In genomic region chr10:122055826-122056225, GRCm38 (mm10) we compare ENCODE assay signal across 22 mouse cellular contexts. TPM values are rescaled to one million over a fixed set of nuclear protein-coding genes. Genes with fewer than 3 reads are reported as not detected.
A peak's percentile ranks its signal among the peaks of the same experiment; 100 is the strongest.
DNase-seq lines count a peak whose midpoint lies in the region; ATAC-seq lines count a peak whose summit lies in the region.
"Had no signal": no experiment of that assay in that cellular context is flagged by ENCODE, and none has a peak within 500 bp of the region (broad histone marks: within the 10 kb centered on the region; RNA-seq: fewer than 3 reads in every experiment).

No protein-coding gene starts in this region.

- intact Hi-C loops in heart, postnatal 25 days (cut with DNase I), result no loop called here

- no peak overlapping the region for H3K4me2 ChIP-seq in midbrain, embryonic 11.5 days

- 90% methylated on average over 6 of the region's 6 CpGs for whole genome bisulfite sequencing in heart, embryonic 10.5 days
- WGBS in midbrain, embryonic 11.5 days, result 82% methylated on average over 6 of the region's 6 CpGs
- 86% methylated on average over 6 of the region's 6 CpGs for WGBS in midbrain, embryonic 10.5 days

- no peaks in the 10 kb centered on the region for H3K4me1 ChIP-seq in heart, embryonic 10.5 days
- no peaks in the 10 kb centered on the region for H3K4me1 ChIP-seq in midbrain, embryonic 11.5 days (ENCODE audit: control insufficient read depth, insufficient read depth, low read length)
- H3K4me1 ChIP-seq in midbrain, embryonic 10.5 days, result no peaks in the 10 kb centered on the region

- no peaks in the 10 kb centered on the region for H3K9me3 ChIP-seq in heart, embryonic 10.5 days
- no peaks in the 10 kb centered on the region for H3K9me3 ChIP-seq in midbrain, embryonic 11.5 days (ENCODE audit: control insufficient read depth, low read length)
- no peaks in the 10 kb centered on the region for H3K9me3 ChIP-seq in midbrain, embryonic 10.5 days (replicated peaks)

- no peak overlapping the region for H3K4me3 ChIP-seq in heart, embryonic 10.5 days
- H3K4me3 ChIP-seq in midbrain, embryonic 11.5 days (ENCODE audit: low read depth, low read length), result no peak overlapping the region
- H3K4me3 ChIP-seq in midbrain, embryonic 10.5 days, result no peak overlapping the region

- H3K9ac ChIP-seq in midbrain, embryonic 11.5 days (ENCODE audit: low read length), result no peak overlapping the region

- H3K36me3 ChIP-seq in heart, embryonic 10.5 days, result no peaks in the 10 kb centered on the region
- no peaks in the 10 kb centered on the region for H3K36me3 ChIP-seq in midbrain, embryonic 11.5 days (ENCODE audit: control insufficient read depth, insufficient read depth, low read length)
- H3K36me3 ChIP-seq in midbrain, embryonic 10.5 days, result no peaks in the 10 kb centered on the region
- H3K36me3 ChIP-seq: G1E had no signal

- no peak overlapping the region for H3K27ac ChIP-seq in heart, embryonic 10.5 days
- H3K27ac ChIP-seq in midbrain, embryonic 11.5 days (ENCODE audit: low read depth, low read length), result no peak overlapping the region
- no peak overlapping the region for H3K27ac ChIP-seq in midbrain, embryonic 10.5 days (replicated peaks)

- ATAC-seq in midbrain, embryonic 11.5 days (ENCODE audit: low FRiP score), result no peak
- ATAC-seq: activated CD4-positive, CD25-positive, alpha-beta regulatory T cell, adult 4 months; CD4-positive, CD25-positive, alpha-beta regulatory T cell, adult 4 months; Patski had no signal

- DNase-seq in heart, adult 11 months, result peak; percentile 58
- no peak for DNase-seq in heart, postnatal 25 days (ENCODE audit: low spot score)
- DNase-seq in heart, embryonic 10.5 days (ENCODE audit: low spot score), result peak; percentile 54
- no peak for DNase-seq in heart, postnatal 4 days
- peak; percentile 54 for DNase-seq in midbrain, embryonic 11.5 days (ENCODE audit: low spot score, missing footprints)
- DNase-seq in midbrain, embryonic 10.5 days (ENCODE audit: low spot score), result no peak
- DNase-seq: adrenal gland, adult 2 months; adrenal gland, adult 8-10 months; adrenal gland, postnatal 10 days; adrenal gland, postnatal 14 days; adrenal gland, postnatal 25 days; adrenal gland, postnatal 36 days; B cell, adult 2 months; cerebellum, adult 11 months; cerebellum, adult 11-12 months; cerebellum, adult 18-20 months had no signal

- H3K27me3 ChIP-seq in heart, embryonic 10.5 days (ENCODE audit: insufficient read depth, poor library complexity, severe bottlenecking), result no peaks in the 10 kb centered on the region
- no peaks in the 10 kb centered on the region for H3K27me3 ChIP-seq in midbrain, embryonic 11.5 days (ENCODE audit: control insufficient read depth, insufficient read depth, low read length)
- no peaks in the 10 kb centered on the region for H3K27me3 ChIP-seq in midbrain, embryonic 10.5 days (ENCODE audit: low read depth, poor library complexity, severe bottlenecking)
- H3K27me3 ChIP-seq: CH12.LX, Patski had no signal

RNA-seq across cellular contexts. Expression of gene Srgap1, which starts 8.7 kb away (rescaled TPM):
- total RNA-seq in heart, postnatal 25 days (2021), result 1 to 10 TPM; 2.0 to 2.4 TPM
- polyA plus RNA-seq in heart, embryonic 10.5 days (2016; fragmentation: Nextera tagmentation; extraction: Ambion mirVana), result 5.5 and 6.8 TPM in 2 replicates
- total RNA-seq in heart, postnatal 4 days (2021), result 10 to 100 TPM; 11.9 to 13.2 TPM
- polyA plus RNA-seq in midbrain, embryonic 11.5 days (2014; fragmentation: Nextera tagmentation; extraction: Ambion mirVana), result 11.2 and 11.6 TPM in 2 replicates
- polyA plus RNA-seq in midbrain, embryonic 10.5 days (2016; fragmentation: Nextera tagmentation; extraction: Ambion mirVana), result 11.5 and 12.4 TPM in 2 replicates
- total RNA-seq: CH12.LX, MEL had no signal
- polyA plus RNA-seq: G1E had no signal

RNA-seq across cellular contexts. Expression of gene Rxylt1, which starts 41.3 kb away (rescaled TPM):
- total RNA-seq in heart, postnatal 25 days (2021), result 10 to 100 TPM; 32.9 to 34.1 TPM
- polyA plus RNA-seq in heart, embryonic 10.5 days (2016; fragmentation: Nextera tagmentation; extraction: Ambion mirVana), result 37.7 and 40.0 TPM in 2 replicates
- 10 to 100 TPM; 45.0 to 47.3 TPM for total RNA-seq in heart, postnatal 4 days (2021)
- polyA plus RNA-seq in midbrain, embryonic 11.5 days (2014; fragmentation: Nextera tagmentation; extraction: Ambion mirVana), result 35.2 and 42.0 TPM in 2 replicates
- 32.8 and 34.7 TPM in 2 replicates for polyA plus RNA-seq in midbrain, embryonic 10.5 days (2016; fragmentation: Nextera tagmentation; extraction: Ambion mirVana)

Comparison
In these comparisons a context has a peak if more than half of its experiments do, and no peak if none do; other contexts are left out.
1. DNase-seq: peak in heart, adult 11 months (single experiment), heart, embryonic 10.5 days (single experiment) and midbrain, embryonic 11.5 days (single experiment); none in heart, postnatal 25 days (single experiment), heart, postnatal 4 days (single experiment) and midbrain, embryonic 10.5 days (single experiment).